Mouse (Mus musculus) retina, postnatal 7 days (tissue): ENCODE results near the gene Atp2b2.

Experiments used
- DNase-seq: peaks from one replicate; pipeline ENCODE4 v3.0.0-alpha.2; 2012; ENCODE audit warnings: low read depth, low spot score

Gene Atp2b2

DNA sequence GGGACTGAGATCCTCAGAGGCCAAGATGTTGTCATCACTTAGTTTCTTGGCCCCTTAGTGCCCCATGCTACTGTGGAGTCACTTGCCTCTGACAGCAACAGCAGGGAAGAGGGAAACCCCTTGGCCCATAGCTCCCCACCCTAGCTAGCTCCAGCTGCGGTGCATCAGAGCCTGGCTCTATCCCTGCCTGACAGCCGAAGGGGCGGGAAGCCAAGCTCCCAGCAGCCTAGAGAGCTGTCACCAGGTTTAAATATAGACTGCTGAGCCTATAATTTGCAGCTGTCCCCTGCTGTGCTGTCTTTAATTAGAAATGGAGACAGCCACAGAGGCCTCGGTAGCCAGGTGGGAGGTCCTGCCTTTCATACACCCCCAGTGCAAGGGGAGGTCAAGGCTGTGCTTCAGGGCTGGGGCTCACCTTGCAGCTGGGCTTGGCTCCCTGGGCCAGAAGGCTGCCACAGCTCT lies 247.1 kb downstream of the Atp2b2 start:
- DNase-seq, result peak; percentile 24

- DNase-seq, result no peak
Measured at GRCm38 (mm10) chr6:113792368-113792767, 250.0 kb downstream of the Atp2b2 start.

GRCm38 (mm10) chr6:113791012-113791411 lies 251.4 kb downstream of the Atp2b2 start:
- no peak for DNase-seq

DNA sequence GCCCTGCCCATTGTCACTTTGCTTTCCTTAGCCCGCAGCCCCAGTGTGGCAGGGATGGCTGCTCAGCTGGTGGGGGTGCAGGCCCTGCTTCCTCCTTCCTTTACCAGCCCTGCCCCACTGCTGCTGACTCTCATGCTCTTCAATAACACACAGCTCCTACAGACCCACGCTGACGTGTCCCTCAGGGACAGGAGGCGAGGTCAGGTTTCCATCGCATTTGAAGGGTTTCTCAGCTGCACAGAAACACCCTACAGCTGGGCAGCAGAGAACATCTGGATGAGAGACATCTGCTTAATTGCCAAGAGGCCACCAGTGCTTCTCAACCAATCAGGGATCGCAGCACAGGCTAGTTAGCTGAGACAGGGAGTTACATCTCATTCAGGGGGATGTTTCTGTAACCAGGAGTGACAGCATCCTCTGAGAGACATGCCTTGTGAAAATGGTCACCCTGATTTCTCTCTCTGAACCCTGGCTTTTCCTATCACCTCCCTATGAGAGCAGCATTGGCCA lies 254.9 kb downstream of the Atp2b2 start:
- DNase-seq, result no peak

GRCm38 (mm10) chr6:113785658-113786057 lies 256.8 kb downstream of the Atp2b2 start:
- no peak for DNase-seq

DNA sequence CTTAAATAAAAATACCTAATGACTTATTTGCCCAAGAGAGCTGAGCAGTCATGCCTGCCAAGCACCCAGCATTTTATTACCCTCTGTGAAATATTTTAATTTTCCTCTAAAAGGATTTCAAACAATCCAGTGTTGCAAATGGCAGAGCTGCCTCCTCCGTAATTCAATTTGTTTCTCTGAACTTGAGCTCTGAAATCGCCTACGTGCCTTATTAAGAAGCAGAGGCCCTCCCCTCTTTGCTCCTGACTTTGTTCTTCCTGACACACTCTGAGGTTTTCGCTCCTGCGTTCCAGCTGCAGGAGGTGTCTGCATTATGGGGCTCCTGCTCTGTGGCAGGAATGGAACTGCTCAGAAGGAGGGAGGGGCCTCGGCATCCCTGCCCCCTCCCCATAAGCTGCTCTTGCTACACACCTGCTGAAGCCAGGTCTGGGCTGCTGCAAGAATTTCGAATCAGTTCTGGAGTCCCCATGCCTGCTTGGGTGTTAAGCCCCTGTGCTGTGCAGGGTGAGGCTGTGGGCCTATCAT lies 264.1 kb downstream of the Atp2b2 start:
- no peak for DNase-seq

GRCm38 (mm10) chr6:113768804-113769203 lies 273.6 kb downstream of the Atp2b2 start:
- DNase-seq, result no peak

DNA sequence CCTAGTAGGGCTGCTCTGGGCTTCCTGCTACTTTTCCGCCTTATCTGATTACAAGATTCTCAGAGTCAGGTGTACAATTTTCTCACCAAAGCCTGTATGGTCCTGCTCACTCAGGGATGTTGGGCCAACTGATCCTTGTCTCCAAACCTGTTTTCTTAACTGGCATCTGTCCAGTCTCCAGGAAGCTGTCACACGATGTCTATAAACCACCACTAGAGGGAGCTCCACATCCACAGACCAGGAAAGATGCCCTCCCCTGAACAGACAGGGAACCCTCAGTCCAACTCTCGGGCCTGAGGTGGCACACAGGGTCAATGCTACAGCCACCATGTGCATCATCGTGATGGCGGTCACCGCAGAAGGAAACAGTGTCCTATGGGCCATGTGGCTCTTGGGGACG lies 280.8 kb downstream of the Atp2b2 start:
- peak; percentile 76 for DNase-seq

- DNase-seq, result no peak
Measured at GRCm38 (mm10) chr6:113749119-113749685, 293.2 kb downstream of the Atp2b2 start.

- no peak for DNase-seq
Measured at GRCm38 (mm10) chr6:113748351-113748750, 294.1 kb downstream of the Atp2b2 start.

GRCm38 (mm10) chr6:113747284-113747683 lies 295.1 kb downstream of the Atp2b2 start:
- DNase-seq, result no peak

DNA sequence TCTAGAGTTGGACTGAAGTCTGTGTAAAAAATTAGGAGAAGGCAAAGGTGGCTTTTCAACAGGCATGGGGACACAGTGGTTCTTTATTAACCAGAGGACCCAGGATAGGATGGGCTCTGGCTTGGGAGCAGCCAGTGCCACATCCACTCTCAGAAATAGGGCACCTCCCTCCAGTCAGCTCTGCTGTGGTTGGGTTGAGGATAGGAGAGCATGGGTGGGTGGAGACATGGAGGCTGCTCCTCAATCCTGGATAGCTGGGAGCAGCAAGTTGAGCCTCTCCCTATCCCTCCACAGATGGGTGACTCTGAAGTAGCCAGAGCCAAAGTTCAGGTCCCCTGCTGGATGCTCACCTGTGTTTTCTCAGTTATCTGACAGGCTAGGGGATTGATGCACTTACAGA lies 297.3 kb downstream of the Atp2b2 start:
- DNase-seq, result no peak

- no peak for DNase-seq
Measured at GRCm38 (mm10) chr6:113743111-113743510, 299.3 kb downstream of the Atp2b2 start.

DNA sequence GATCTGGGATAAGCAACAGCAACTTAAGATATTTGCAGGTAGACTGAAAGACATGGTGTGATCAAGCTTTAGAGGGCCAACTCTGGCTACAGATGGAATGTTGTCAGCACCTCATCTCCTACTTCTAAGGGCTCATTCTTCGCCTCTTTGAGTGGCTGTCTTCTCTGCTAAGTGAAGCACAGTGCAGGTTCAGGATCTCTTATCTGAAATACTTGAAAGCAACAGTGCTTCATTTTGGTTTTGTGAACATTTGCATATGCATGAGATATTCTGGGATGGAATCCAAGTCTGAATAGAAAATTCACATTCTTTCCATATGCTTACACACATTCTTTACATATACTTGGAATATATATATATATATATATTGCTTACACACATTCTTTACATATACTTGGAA lies 300.1 kb downstream of the Atp2b2 start:
- DNase-seq, result no peak

- DNase-seq, result no peak
Measured at GRCm38 (mm10) chr6:113741425-113741824, 301.0 kb downstream of the Atp2b2 start.

- DNase-seq, result peak; percentile 91
Measured at GRCm38 (mm10) chr6:113740236-113741217, 301.9 kb downstream of the Atp2b2 start, which contains the start of gene Sec13. Gene Sec13 (minus strand): TSS chr6:113740743.

- DNase-seq, result no peak
Measured at GRCm38 (mm10) chr6:113737318-113738046, 304.9 kb downstream of the Atp2b2 start.

- DNase-seq, result no peak
Measured at GRCm38 (mm10) chr6:113731296-113731695, 311.1 kb downstream of the Atp2b2 start.

DNA sequence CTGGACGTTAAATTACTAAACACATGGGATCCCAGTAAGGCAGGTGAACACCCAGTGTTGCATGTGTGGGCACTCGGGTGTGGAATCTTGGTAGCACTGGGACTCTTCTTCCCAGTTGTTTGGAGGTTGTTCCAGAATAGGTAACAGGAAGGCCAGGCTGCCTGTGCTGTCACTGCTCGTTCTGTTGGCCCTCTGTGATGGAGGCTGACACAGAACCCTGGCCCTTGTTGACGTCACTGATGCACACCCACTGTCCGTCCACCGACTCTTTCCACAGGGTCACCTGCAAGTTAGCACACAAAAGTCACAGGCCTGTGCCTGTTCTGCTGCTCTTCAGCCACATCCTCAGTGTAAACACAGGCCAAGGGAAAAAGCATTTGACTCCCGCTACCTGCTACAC lies 314.2 kb downstream of the Atp2b2 start:
- DNase-seq, result no peak

GRCm38 (mm10) chr6:113721061-113721460 lies 321.4 kb downstream of the Atp2b2 start:
- no peak for DNase-seq

DNA sequence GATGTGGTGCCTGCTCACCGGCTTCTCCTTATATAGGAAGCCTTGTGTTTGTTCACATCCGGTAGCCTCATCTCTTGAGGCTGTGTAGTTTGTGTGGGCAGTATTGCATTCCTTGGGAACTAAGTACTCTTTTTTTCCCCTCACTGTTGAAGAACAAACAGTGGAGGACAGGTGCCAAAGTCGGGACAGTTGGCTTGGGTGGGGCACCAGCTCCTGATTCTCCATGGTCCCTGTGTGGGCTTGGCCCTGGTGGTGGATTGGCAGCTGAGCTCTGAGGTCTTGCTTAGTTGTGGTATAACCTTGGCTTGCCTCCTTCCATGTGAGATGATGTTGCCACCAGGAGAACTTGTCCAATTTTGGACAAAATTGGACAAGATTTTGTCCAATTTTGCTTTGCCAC lies 322.5 kb downstream of the Atp2b2 start, which contains the start of gene Ghrl:
Gene Ghrl, minus strand, starts transcription at position 3 of the 400 bp plus-strand sequence.
- DNase-seq, result no peak
